Mouse (Mus musculus) bone marrow macrophage, adult 2 months (primary cell): ENCODE data around the gene Emilin1.

ENCODE experiments used
- CTCF ChIP-seq: IDR thresholded peaks from 2 replicates; pipeline ENCODE4 v1.5.1; 2012; ENCODE audit warnings: low read depth, mild to moderate bottlenecking, low read length, moderate library complexity
- POLR2A ChIP-seq: IDR thresholded peaks from 2 replicates; pipeline ENCODE4 v1.6.1; 2012; ENCODE audit warnings: mild to moderate bottlenecking, low read depth, low read length, borderline replicate concordance

- TF ChIP-seq CTCF = no peak
- TF ChIP-seq POLR2A = no peak
Measured at GRCm38 (mm10) chr5:30867712-30868111, 45.5 kb upstream of the Emilin1 start, which contains the start of gene Tmem214.
